24 mouse cellular contexts compared by ENCODE assay signal in the genomic region with DNA sequence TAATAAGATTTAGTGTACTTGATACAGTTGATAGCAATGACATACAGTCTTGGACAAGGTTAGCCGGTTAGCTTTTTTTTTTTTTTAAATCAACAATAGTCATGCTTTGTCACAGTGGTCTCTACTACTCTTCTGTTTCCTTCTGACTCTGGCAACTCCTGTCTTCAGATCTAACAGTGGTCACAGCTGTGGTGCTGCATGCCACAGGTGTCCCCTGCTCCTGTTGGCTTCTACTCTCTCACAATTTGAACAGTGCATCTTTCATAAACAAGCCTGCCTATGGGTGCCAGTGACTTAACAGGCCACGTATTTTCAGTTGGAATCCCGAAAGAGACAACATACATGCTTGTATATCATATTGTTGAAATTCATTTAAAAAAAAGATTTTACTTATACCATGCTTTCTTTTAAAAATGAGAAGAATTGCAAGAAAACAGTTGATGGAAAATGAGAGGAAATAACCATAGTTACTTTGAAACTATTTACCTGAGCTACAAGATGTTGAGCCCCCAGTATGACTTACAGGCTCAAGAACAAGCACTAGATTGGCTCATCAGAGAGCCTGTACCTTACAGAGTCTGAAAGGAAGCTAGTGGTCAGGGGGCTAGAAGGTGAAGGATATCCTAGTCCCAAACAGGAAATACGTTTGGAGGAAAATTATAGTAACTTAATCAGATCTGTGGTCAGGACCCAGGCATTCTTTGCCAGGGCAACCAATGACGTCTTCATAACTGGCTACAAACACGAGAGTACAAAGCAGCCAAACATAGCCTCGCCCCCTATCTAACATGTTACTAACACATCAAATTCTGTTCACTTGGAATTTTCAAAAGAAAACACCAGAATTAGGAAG. TPM values are rescaled to one million over a fixed set of nuclear protein-coding genes. Genes with fewer than 3 reads are reported as not detected.
DNase-seq lines count a peak whose midpoint lies in the region; ATAC-seq and TF ChIP-seq lines count a peak whose summit lies in the region.
"Had no signal": no experiment of that assay in that cellular context is flagged by ENCODE, and none has a peak within 500 bp of the region (broad histone marks: within the 10 kb centered on the region; RNA-seq: fewer than 3 reads in every experiment).

No protein-coding gene starts in this region.

- DNase-seq in midbrain, embryonic 11.5 days (ENCODE audit: low spot score, missing footprints) = peak; percentile 51
- DNase-seq in thymus, postnatal 0 days (ENCODE audit: low spot score) = peak; percentile 71
- DNase-seq in right cerebral cortex, postnatal 10 days (ENCODE audit: low spot score in 2 of 2) = no peak
- DNase-seq in cerebellum, adult 2 months = no peak
- DNase-seq: adrenal gland, adult 2 months; B cell, adult 2 months; cerebellum, adult 11 months; cerebellum, postnatal 10 days; embryo, embryonic 11 days; kidney, adult 2 months; liver had no signal

- no peaks in the 10 kb centered on the region for H3K36me3 ChIP-seq in midbrain, embryonic 11.5 days (ENCODE audit: control insufficient read depth, insufficient read depth, low read length)
- H3K36me3 ChIP-seq in midbrain, embryonic 16.5 days (ENCODE audit: control insufficient read depth, insufficient read depth, low read length) = no peaks in the 10 kb centered on the region
- H3K36me3 ChIP-seq in intestine, postnatal 0 days (ENCODE audit: control insufficient read depth, insufficient read depth) = no peaks in the 10 kb centered on the region
- H3K36me3 ChIP-seq: embryonic facial prominence, embryonic 13.5 days; forebrain, embryonic 12.5 days; hindbrain, embryonic 10.5 days; limb, embryonic 10.5 days; liver, embryonic 15.5 days had no signal

- H3K27me3 ChIP-seq in midbrain, embryonic 11.5 days (ENCODE audit: control insufficient read depth, insufficient read depth, low read length) = no peaks in the 10 kb centered on the region
- H3K27me3 ChIP-seq in midbrain, embryonic 16.5 days (ENCODE audit: control insufficient read depth, insufficient read depth, low read depth, low read length) = no peaks in the 10 kb centered on the region
- no peaks in the 10 kb centered on the region for H3K27me3 ChIP-seq in intestine, postnatal 0 days (replicated peaks; ENCODE audit: control insufficient read depth, insufficient read depth, low read length)
- no peaks in the 10 kb centered on the region for H3K27me3 ChIP-seq in cerebellum, adult 2 months (ENCODE audit: control insufficient read depth, insufficient read depth, low read length)
- H3K27me3 ChIP-seq: embryonic facial prominence, embryonic 13.5 days; forebrain, embryonic 12.5 days; liver, embryonic 15.5 days had no signal

- WGBS in midbrain, embryonic 11.5 days = 85% methylated on average over 7 of the region's 7 CpGs
- WGBS in midbrain, embryonic 16.5 days = 86% methylated on average over 7 of the region's 7 CpGs
- WGBS in intestine, postnatal 0 days = 80% methylated on average over 7 of the region's 7 CpGs
- 71% methylated on average over 7 of the region's 7 CpGs for WGBS in cerebellum, adult 2 months

- TF ChIP-seq CTCF in intestine, postnatal 0 days (IDR thresholded peaks at IDR 0.05; ENCODE audit: low read depth) = no peak
- no peak for TF ChIP-seq CTCF in cerebellum, adult 2 months (IDR thresholded peaks at IDR 0.05; ENCODE audit: borderline replicate concordance, insufficient read depth, low read depth, low read length)

- H3K4me3 ChIP-seq in midbrain, embryonic 11.5 days (ENCODE audit: low read depth, low read length) = no peak overlapping the region
- no peak overlapping the region for H3K4me3 ChIP-seq in midbrain, embryonic 16.5 days (ENCODE audit: low read depth, low read length)
- H3K4me3 ChIP-seq in intestine, postnatal 0 days (ENCODE audit: low read depth, low read length) = no peak overlapping the region
- H3K4me3 ChIP-seq in cerebellum, adult 2 months (replicated peaks; ENCODE audit: insufficient read depth, low read depth, low read length) = no peak overlapping the region
- H3K4me3 ChIP-seq: embryonic facial prominence, embryonic 13.5 days; erythroblast, embryonic 14.5 days; forebrain, embryonic 12.5 days; hindbrain, embryonic 10.5 days; limb, embryonic 10.5 days; liver, embryonic 15.5 days had no signal

- no peak overlapping the region for H3K4me2 ChIP-seq in midbrain, embryonic 11.5 days
- H3K4me2 ChIP-seq in midbrain, embryonic 16.5 days (ENCODE audit: low read length) = no peak overlapping the region
- H3K4me2 ChIP-seq in intestine, postnatal 0 days (replicated peaks; ENCODE audit: low read depth) = no peak overlapping the region
- H3K4me2 ChIP-seq: embryonic facial prominence, embryonic 13.5 days; forebrain, embryonic 12.5 days; heart, embryonic 11.5 days; liver, embryonic 15.5 days had no signal

- no peak overlapping the region for H3K9ac ChIP-seq in midbrain, embryonic 11.5 days (ENCODE audit: low read length)
- no peak overlapping the region for H3K9ac ChIP-seq in midbrain, embryonic 16.5 days (ENCODE audit: low read depth, low read length)
- no peak overlapping the region for H3K9ac ChIP-seq in intestine, postnatal 0 days (ENCODE audit: low read depth, low read length)
- H3K9ac ChIP-seq: embryonic facial prominence, embryonic 13.5 days; forebrain, embryonic 12.5 days; liver, embryonic 15.5 days had no signal

- no peak for TF ChIP-seq POLR2A in cerebellum, adult 2 months (IDR thresholded peaks at IDR 0.05; ENCODE audit: borderline replicate concordance, insufficient read depth, low read length)

- no peak for ATAC-seq in midbrain, embryonic 11.5 days (ENCODE audit: low FRiP score)
- ATAC-seq in midbrain, embryonic 16.5 days = no peak
- peak; percentile 60 for ATAC-seq in CD4-positive, CD25-positive, alpha-beta regulatory T cell, adult 4 months
- peak; percentile 79 to 81 for ATAC-seq in hematopoietic stem cell, adult 5-6 weeks (replicated peaks in 1 of 2; ENCODE audit: insufficient read depth in 1 of 2, low FRiP score in 2 of 2, low TSS enrichment in 1 of 2, low read depth in 1 of 2, poor library complexity in 2 of 2, severe bottlenecking in 2 of 2)
- ATAC-seq in intestine, postnatal 0 days = no peak

- H3K9me3 ChIP-seq in midbrain, embryonic 11.5 days (ENCODE audit: control insufficient read depth, low read length) = no peaks in the 10 kb centered on the region
- H3K9me3 ChIP-seq in midbrain, embryonic 16.5 days (replicated peaks; ENCODE audit: control insufficient read depth, low read length, poor library complexity, severe bottlenecking) = no peaks in the 10 kb centered on the region
- no peaks in the 10 kb centered on the region for H3K9me3 ChIP-seq in intestine, postnatal 0 days (ENCODE audit: control insufficient read depth)
- H3K9me3 ChIP-seq: embryonic facial prominence, embryonic 13.5 days; forebrain, embryonic 12.5 days; hindbrain, embryonic 10.5 days; limb, embryonic 10.5 days; liver, embryonic 15.5 days had no signal

- H3K27ac ChIP-seq in midbrain, embryonic 11.5 days (ENCODE audit: low read depth, low read length) = no peak overlapping the region
- H3K27ac ChIP-seq in midbrain, embryonic 16.5 days (ENCODE audit: low read length) = no peak overlapping the region
- no peak overlapping the region for H3K27ac ChIP-seq in intestine, postnatal 0 days (ENCODE audit: low read depth, low read length)
- H3K27ac ChIP-seq in cerebellum, adult 2 months (ENCODE audit: insufficient read depth, low read length) = no peak overlapping the region
- H3K27ac ChIP-seq: embryonic facial prominence, embryonic 13.5 days; forebrain, embryonic 12.5 days; hindbrain, embryonic 10.5 days; kidney, postnatal 0 days; limb, embryonic 10.5 days; liver, embryonic 15.5 days had no signal

- H3K4me1 ChIP-seq in midbrain, embryonic 11.5 days (ENCODE audit: control insufficient read depth, insufficient read depth, low read length) = no peaks in the 10 kb centered on the region
- no peaks in the 10 kb centered on the region for H3K4me1 ChIP-seq in midbrain, embryonic 16.5 days (ENCODE audit: control insufficient read depth, insufficient read depth, low read length)
- H3K4me1 ChIP-seq in intestine, postnatal 0 days (replicated peaks; ENCODE audit: control insufficient read depth, insufficient read depth, low read length) = no peaks in the 10 kb centered on the region
- H3K4me1 ChIP-seq in cerebellum, adult 2 months (ENCODE audit: control insufficient read depth, insufficient read depth, low read length) = no peaks in the 10 kb centered on the region
- H3K4me1 ChIP-seq: forebrain, embryonic 12.5 days; limb, embryonic 10.5 days; liver, embryonic 15.5 days had no signal

RNA-seq across cellular contexts. Expression of gene Cd28, which starts 39.0 kb away (rescaled TPM):
- polyA plus RNA-seq in midbrain, embryonic 11.5 days (2014; fragmentation: Nextera tagmentation; extraction: Ambion mirVana) = 0.10 and 0.28 TPM in 2 replicates
- polyA plus RNA-seq in midbrain, embryonic 16.5 days (2015; fragmentation: Nextera tagmentation; extraction: Ambion mirVana) = 0.09 and 0.11 TPM in 2 replicates
- polyA plus RNA-seq in CD4-positive, CD25-positive, alpha-beta regulatory T cell, adult 4 months (2017; shearing (Covaris generic)) = 100 to 1,000 TPM; 276 to 286 TPM
- total RNA-seq in hematopoietic stem cell, adult 5-6 weeks (2017) = 6.5 and 18.0 TPM in 2 replicates
- 94.5 and 103 TPM in 2 replicates for polyA plus RNA-seq in thymus, postnatal 0 days (2015; fragmentation: Nextera tagmentation; extraction: Ambion mirVana)
- 0.13 and 0.14 TPM in 2 replicates for polyA plus RNA-seq in intestine, postnatal 0 days (2015; fragmentation: Nextera tagmentation; extraction: Ambion mirVana)
- polyA plus RNA-seq in cerebellum, adult 2 months (2012; rRNA removed) = 0.25 TPM in 2 replicates
- total RNA-seq: midbrain, postnatal 0 days had no signal

Comparison
In these comparisons a context has a peak if more than half of its experiments do, and no peak if none do; other contexts are left out.
1. ATAC-seq: peak in CD4-positive, CD25-positive, alpha-beta regulatory T cell, adult 4 months (single experiment) and hematopoietic stem cell, adult 5-6 weeks (2 of 2); none in midbrain, embryonic 11.5 days (single experiment), midbrain, embryonic 16.5 days (single experiment) and intestine, postnatal 0 days (single experiment).
2. DNase-seq: peak in midbrain, embryonic 11.5 days (single experiment) and thymus, postnatal 0 days (single experiment); none in right cerebral cortex, postnatal 10 days (0 of 2) and cerebellum, adult 2 months (0 of 2).
3. RNA of gene Cd28, which starts 39.0 kb away (polyA plus RNA-seq): 276 to 286 TPM in CD4-positive, CD25-positive, alpha-beta regulatory T cell, adult 4 months and 94.5 to 103 TPM in thymus, postnatal 0 days; 0.25 TPM in cerebellum, adult 2 months, 0.13 to 0.14 TPM in intestine, postnatal 0 days, 0.09 to 0.11 TPM in midbrain, embryonic 16.5 days and 0.10 to 0.28 TPM in midbrain, embryonic 11.5 days; every median in the first group is over 10 times any median in the second.